In the genomic region with DNA sequence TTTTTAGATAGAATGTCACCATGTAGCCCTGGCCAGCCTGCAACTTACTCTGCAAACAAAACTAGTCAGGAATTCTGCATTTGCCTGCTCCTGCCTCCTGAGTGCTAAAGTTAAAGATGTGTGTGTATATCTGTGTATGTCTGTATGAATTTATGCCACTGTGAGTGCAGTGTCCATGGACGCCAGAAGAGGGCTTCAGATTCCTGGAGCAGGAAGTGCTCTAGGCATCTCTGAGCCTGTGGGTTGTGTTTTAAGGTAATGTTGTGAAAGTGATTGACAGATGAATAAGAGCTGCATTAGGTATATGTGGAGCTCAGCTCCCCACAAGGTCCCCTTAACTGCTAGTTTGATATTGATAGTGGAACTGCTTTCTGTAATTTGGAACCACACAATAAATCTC, we compare ENCODE assay signal across 29 mouse cellular contexts. TPM values are rescaled to one million over a fixed set of nuclear protein-coding genes. Genes with fewer than 3 reads are reported as not detected.
A peak's percentile ranks its signal among the peaks of the same experiment; 100 is the strongest.
DNase-seq lines count a peak whose midpoint lies in the region; ATAC-seq and TF ChIP-seq lines count a peak whose summit lies in the region.
"Had no signal": no experiment of that assay in that cellular context is flagged by ENCODE, and none has a peak within 500 bp of the region (broad histone marks: within the 10 kb centered on the region; RNA-seq: fewer than 3 reads in every experiment).

No protein-coding gene starts in this region.

- no peak overlapping the region for H3K9ac ChIP-seq in stomach, postnatal 0 days (ENCODE audit: low read length)
- H3K9ac ChIP-seq: forebrain, embryonic 13.5 days; heart, embryonic 13.5 days; hindbrain, embryonic 14.5 days had no signal

- no peak for TF ChIP-seq EP300 in stomach, postnatal 0 days (optimal IDR thresholded peaks at IDR 0.05)

- no peaks in the 10 kb centered on the region for H3K9me3 ChIP-seq in E14TG2a.4 (ENCODE audit: low read length)
- no peaks in the 10 kb centered on the region for H3K9me3 ChIP-seq in stomach, postnatal 0 days (ENCODE audit: control insufficient read depth, low read length)
- H3K9me3 ChIP-seq: forebrain, embryonic 10.5 days; forebrain, embryonic 13.5 days; heart, embryonic 10.5 days had no signal

- H3K36me3 ChIP-seq in E14TG2a.4 (ENCODE audit: insufficient read depth, low read length): peaks cover 9% of the 10 kb centered on the region
- no peaks in the 10 kb centered on the region for H3K36me3 ChIP-seq in stomach, postnatal 0 days (ENCODE audit: control insufficient read depth, insufficient read depth, low read length)
- H3K36me3 ChIP-seq: forebrain, embryonic 10.5 days; G1E; heart, embryonic 10.5 days; heart, embryonic 13.5 days had no signal

- no peak overlapping the region for H3K4me2 ChIP-seq in stomach, postnatal 0 days (replicated peaks; ENCODE audit: low read depth)
- H3K4me2 ChIP-seq: forebrain, embryonic 13.5 days; heart, embryonic 13.5 days; hindbrain, embryonic 14.5 days had no signal

- peaks cover 19% of the 10 kb centered on the region for H3K4me1 ChIP-seq in E14TG2a.4 (replicated peaks; ENCODE audit: low read depth, low read length)
- H3K4me1 ChIP-seq in stomach, postnatal 0 days (replicated peaks; ENCODE audit: control insufficient read depth, insufficient read depth): no peaks in the 10 kb centered on the region
- H3K4me1 ChIP-seq: forebrain, embryonic 10.5 days; forebrain, embryonic 13.5 days; heart, embryonic 10.5 days; heart, embryonic 13.5 days had no signal

- 83% methylated on average over 1 of the region's 1 CpGs for WGBS in stomach, postnatal 0 days

- H3K4me3 ChIP-seq in E14TG2a.4 (replicated peaks; ENCODE audit: low read length): peak overlapping the region; percentile 78
- no peak overlapping the region for H3K4me3 ChIP-seq in stomach, postnatal 0 days (ENCODE audit: low read depth, low read length)
- H3K4me3 ChIP-seq: forebrain, embryonic 10.5 days; forebrain, embryonic 13.5 days; heart, adult 2 months; heart, embryonic 10.5 days; heart, embryonic 13.5 days had no signal

- no peaks in the 10 kb centered on the region for H3K27me3 ChIP-seq in E14TG2a.4 (ENCODE audit: insufficient read depth, low read length)
- H3K27me3 ChIP-seq in stomach, postnatal 0 days (ENCODE audit: control insufficient read depth, insufficient read depth, low read length): no peaks in the 10 kb centered on the region
- H3K27me3 ChIP-seq: forebrain, embryonic 13.5 days; heart, embryonic 13.5 days had no signal

- peak; percentile 24; the same call in 1 of the 2 replicates for TF ChIP-seq CTCF in E14TG2a.4 (conservative IDR thresholded peaks at IDR 0.05; ENCODE audit: low read length)
- TF ChIP-seq CTCF in stomach, postnatal 0 days (IDR thresholded peaks at IDR 0.05; ENCODE audit: low read depth): 0 out of 2 replicates have a peak, but pooled peaks have one; percentile 5

- H3K27ac ChIP-seq in stomach, postnatal 0 days (replicated peaks): no peak overlapping the region
- H3K27ac ChIP-seq: forebrain, embryonic 10.5 days; forebrain, embryonic 13.5 days; heart, adult 2 months; heart, embryonic 10.5 days; heart, embryonic 13.5 days; hindbrain, embryonic 14.5 days; hindbrain, postnatal 0 days had no signal

- no peak for ATAC-seq in CD4-positive, CD25-positive, alpha-beta regulatory T cell, adult 4 months
- no peak for ATAC-seq in stomach, postnatal 0 days (ENCODE audit: low FRiP score, low TSS enrichment)
- ATAC-seq: forebrain, embryonic 13.5 days; forebrain, embryonic 16.5 days; hindbrain, postnatal 0 days had no signal

- peak; percentile 36 for DNase-seq in CD4-positive, CD25-positive, alpha-beta regulatory T cell, adult 2 months (ENCODE audit: low read depth, low spot score)
- peak; percentile 66 for DNase-seq in R1 (ENCODE audit: low read depth, low spot score)
- DNase-seq in stomach, postnatal 0 days (ENCODE audit: low spot score): no peak
- no peak for DNase-seq in cerebellum, postnatal 14 days
- DNase-seq in lung, postnatal 14 days: no peak
- DNase-seq: adrenal gland, postnatal 14 days; cerebellum, adult 11 months; cerebellum, adult 2 months; cerebellum, adult 9-11 months; gastrocnemius, postnatal 10 days; gastrocnemius, postnatal 36 days; heart, adult 2 months; heart, postnatal 14 days; heart, postnatal 4 days had no signal

RNA-seq across cellular contexts. Expression of gene Timm8a2, which starts 0.7 kb away (rescaled TPM):
- polyA plus RNA-seq in CD4-positive, CD25-positive, alpha-beta regulatory T cell, adult 4 months (2017; shearing (Covaris generic)): not detected
- polyA plus RNA-seq in stomach, postnatal 0 days (2015; fragmentation: Nextera tagmentation; extraction: Ambion mirVana): not detected in 2 replicates
- polyA plus RNA-seq: embryonic facial prominence, embryonic 11.5 days; embryonic facial prominence, embryonic 14.5 days; forebrain, embryonic 10.5 days; forebrain, embryonic 13.5 days; forebrain, embryonic 16.5 days; heart, adult 2 months; heart, embryonic 10.5 days; heart, embryonic 13.5 days; heart, embryonic 16.5 days; hindbrain, embryonic 11.5 days; hindbrain, embryonic 14.5 days; hindbrain, postnatal 0 days; inflammation-experienced regulatory T-cells, adult 6 months had no signal

Comparison
In these comparisons a context has a peak if more than half of its experiments do, and no peak if none do; other contexts are left out.
1. DNase-seq: peak in CD4-positive, CD25-positive, alpha-beta regulatory T cell, adult 2 months (single experiment) and R1 (single experiment); none in stomach, postnatal 0 days (single experiment), cerebellum, postnatal 14 days (0 of 2) and lung, postnatal 14 days (single experiment).